Mouse (Mus musculus) embryonic facial prominence, embryonic 10.5 days (tissue): ENCODE measurements around the gene Lrrc38. TPM values are rescaled to one million over a fixed set of nuclear protein-coding genes. Genes with fewer than 3 reads are reported as not detected.

ENCODE experiments used
- DNase-seq: peaks from one replicate; pipeline ENCODE4 v3.0.0-alpha.2; 2017; ENCODE audit warnings: low spot score
- H3K27ac ChIP-seq: fragments of 300-500 bp; sonication (generic); replicated peaks from 2 replicates; pipeline ENCODE4 v1.5.1; 2016; ENCODE audit warnings: mild to moderate bottlenecking
- H3K27me3 ChIP-seq: fragments of 300-500 bp; sonication (generic); replicated peaks from 2 replicates; pipeline ENCODE4 v1.6.1; 2016; ENCODE audit warnings: low read depth, mild to moderate bottlenecking; ENCODE audit not compliant: poor library complexity, severe bottlenecking
- H3K36me3 ChIP-seq: fragments of 300-500 bp; sonication (generic); replicated peaks from 2 replicates; pipeline ENCODE4 v1.6.1; 2016; ENCODE audit warnings: mild to moderate bottlenecking, moderate library complexity
- H3K4me1 ChIP-seq: fragments of 300-500 bp; sonication (generic); 2 replicates; pipeline ENCODE4 v1.6.1; 2016
- H3K4me3 ChIP-seq: fragments of 300-500 bp; sonication (generic); 2 replicates; pipeline ENCODE4 v1.5.1; 2016; ENCODE audit warnings: mild to moderate bottlenecking, moderate library complexity
- H3K9me3 ChIP-seq: fragments of 300-500 bp; sonication (generic); 2 replicates; pipeline ENCODE4 v1.6.1; 2016; ENCODE audit warnings: mild to moderate bottlenecking
- WGBS: fragments of 180-500 bp; shearing (Covaris S2); methylation state at CpG from one replicate; pipeline ENCODE4 v1.1.7; 2016; 5-methylcytosine and 5-hydroxymethylcytosine counted together
- polyA plus RNA-seq: library from polyadenylated mRNA; unstranded; fragments of >200 nt; fragmentation: Nextera tagmentation; extraction: Ambion mirVana; gene quantifications from 2 replicates; pipeline ENCODE4 v1.2.1, GENCODE M21; 2016

Lrrc38 gene
- polyA plus RNA-seq, 1 experiment from 2014 or later = 0.10 TPM

DNA sequence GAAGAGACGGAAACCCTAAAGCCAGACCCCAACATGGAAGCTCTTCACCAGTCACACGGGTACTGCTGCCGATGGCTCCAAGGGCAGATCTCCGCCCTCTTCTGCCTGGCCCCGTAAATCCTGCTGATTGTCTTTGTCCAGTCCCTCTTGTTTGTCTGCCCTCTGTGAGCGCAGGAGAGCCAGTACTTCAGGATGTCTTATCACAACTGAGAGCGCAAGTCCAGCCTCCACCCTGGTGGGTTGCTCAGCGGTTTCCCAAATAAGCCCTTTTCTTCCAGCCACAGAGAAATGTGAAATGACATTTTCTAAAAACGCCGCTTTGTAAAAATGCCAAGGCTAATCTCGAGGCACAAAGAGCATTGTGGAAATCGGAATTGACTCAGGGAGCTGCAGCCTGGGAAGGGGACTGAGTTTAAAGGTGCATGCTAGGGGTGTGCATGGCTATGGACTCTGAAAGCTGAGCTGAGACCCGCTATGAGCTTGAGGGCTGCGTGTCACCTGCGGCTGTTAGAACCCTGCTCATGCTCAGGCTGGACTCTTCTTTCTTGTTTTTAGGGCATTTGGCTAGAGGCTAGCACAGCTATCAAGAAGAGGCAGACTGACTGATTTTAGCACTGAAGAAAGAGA lies 17.0 kb downstream of the Lrrc38 start:
- no peak for DNase-seq
- Histone ChIP-seq H3K27me3 (no peaks in the 10 kb centered on the region), H3K36me3 (no peaks in the 10 kb centered on the region), H3K9me3 (no peaks in the 10 kb centered on the region), H3K4me1 (no peaks in the 10 kb centered on the region), H3K4me3 (no peak overlapping the region), H3K27ac (no peak overlapping the region)
- 47% methylated on average over 15 of the region's 15 CpGs for WGBS

DNA sequence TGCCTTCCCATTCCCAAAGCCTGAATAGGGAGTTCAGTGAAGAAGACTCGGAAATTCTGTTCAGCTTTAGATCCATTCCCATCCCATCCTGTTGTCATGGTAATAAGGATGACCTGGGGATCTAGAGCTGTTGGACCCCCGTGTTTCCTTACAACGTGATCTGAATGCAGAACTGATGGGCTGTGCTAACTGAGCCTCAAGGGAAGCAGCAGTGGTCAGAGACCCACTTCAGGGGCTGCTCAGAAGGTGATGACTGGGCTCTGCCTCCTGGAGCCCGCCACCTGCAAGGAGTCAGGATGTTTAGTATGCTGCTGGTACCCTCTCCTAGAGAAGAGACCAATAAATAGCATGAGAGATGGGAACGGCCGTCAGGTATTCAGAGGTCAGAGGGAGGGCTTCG lies 29.9 kb downstream of the Lrrc38 start:
- Histone ChIP-seq H3K27ac (peak overlapping the region; percentile 54), H3K9me3 (no peaks in the 10 kb centered on the region), H3K4me3 (no peak overlapping the region), H3K27me3 (peaks cover 21% of the 10 kb centered on the region), H3K36me3 (no peaks in the 10 kb centered on the region), H3K4me1 (peaks cover 13% of the 10 kb centered on the region)
- WGBS = 33% methylated on average over 7 of the region's 7 CpGs
- DNase-seq = no peak

DNA sequence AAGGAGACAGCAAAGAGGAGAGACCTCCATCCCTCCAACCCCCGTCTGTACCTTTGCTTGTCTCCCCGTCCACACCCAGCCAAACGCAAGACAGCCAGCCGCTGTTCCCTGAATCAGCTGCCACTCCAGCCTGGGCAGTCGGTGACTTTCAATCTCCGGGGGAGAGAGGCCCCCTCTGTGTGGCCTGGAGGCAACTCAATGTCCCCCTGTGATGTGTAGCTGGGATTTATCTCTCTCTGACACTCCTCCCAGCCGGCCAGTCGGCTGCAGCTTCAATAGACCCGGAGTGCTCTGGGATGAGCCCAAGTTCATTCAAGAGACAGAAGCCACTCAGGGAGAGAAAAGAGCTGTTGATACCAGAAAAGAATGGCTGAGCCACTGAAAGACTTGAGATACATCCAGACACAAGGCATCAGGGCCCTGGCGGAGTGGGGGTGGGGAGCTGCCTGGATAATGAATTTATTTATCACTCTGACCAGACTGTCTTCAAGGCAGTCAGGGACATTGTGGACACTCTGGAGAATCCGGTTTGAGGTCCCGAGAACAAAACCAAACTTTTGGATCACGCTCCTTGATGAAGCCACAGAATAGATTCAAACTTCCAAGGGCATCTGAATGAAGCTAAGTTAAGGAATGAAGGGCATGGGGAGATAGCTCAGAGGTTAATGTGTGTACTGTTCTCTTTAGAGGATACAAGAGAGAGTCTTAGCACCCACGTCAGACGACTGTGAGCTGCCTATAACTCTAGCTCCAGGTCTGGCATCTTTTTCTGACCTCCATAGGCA lies 30.6 kb downstream of the Lrrc38 start:
- H3K9me3 ChIP-seq = no peaks in the 10 kb centered on the region
- H3K4me1 ChIP-seq = peaks cover 13% of the 10 kb centered on the region
- H3K36me3 ChIP-seq = no peaks in the 10 kb centered on the region
- no peak overlapping the region for H3K4me3 ChIP-seq
- peak; percentile 31 for DNase-seq
- peaks cover 21% of the 10 kb centered on the region for H3K27me3 ChIP-seq
- WGBS = 32% methylated on average over 15 of the region's 15 CpGs
- peak overlapping the region; percentile 54 for H3K27ac ChIP-seq

DNA sequence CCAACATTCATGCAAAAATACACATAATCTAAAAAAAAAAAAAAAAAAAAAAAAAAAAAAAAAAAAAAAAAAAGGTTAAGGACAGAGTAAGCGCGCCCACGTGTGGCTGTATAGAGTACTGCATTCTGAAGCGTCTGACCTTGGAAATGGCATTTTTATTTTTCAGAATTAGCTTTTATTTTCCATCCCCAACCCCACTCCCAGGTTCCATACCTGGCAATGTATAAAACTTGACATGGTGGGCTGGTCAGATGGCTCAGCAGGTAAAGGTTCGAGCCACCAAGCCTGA lies 31.1 kb downstream of the Lrrc38 start:
- Histone ChIP-seq H3K4me3 (no peak overlapping the region), H3K27me3 (peaks cover 21% of the 10 kb centered on the region), H3K9me3 (no peaks in the 10 kb centered on the region), H3K27ac (no peak overlapping the region), H3K36me3 (no peaks in the 10 kb centered on the region), H3K4me1 (peaks cover 13% of the 10 kb centered on the region)
- whole genome bisulfite sequencing = 0% methylated on average over 5 of the region's 5 CpGs
- peak; percentile 33 for DNase-seq

DNA sequence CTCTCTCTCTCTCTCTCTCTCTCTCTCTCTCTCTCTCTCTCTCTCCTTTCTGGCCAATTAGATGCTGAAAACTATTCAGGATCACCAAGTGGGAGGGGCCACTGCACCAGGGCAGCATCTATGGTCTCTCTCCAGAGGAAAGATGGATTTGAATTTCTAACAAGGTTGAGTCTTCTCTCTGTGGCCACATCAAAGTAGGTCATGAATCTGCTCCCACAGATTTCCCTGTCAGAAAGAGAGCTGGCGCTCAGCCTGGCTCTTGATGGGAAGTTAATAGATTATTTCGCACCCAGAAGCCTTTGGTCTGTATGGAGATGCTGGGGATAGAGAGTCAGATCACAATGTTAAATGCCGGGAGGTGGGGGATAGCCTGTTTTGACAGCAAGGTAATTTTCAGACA lies 32.6 kb downstream of the Lrrc38 start:
- 78% methylated on average over 3 of the region's 3 CpGs for WGBS
- Histone ChIP-seq H3K9me3 (no peaks in the 10 kb centered on the region), H3K4me3 (no peak overlapping the region), H3K27ac (no peak overlapping the region), H3K36me3 (no peaks in the 10 kb centered on the region), H3K27me3 (peaks cover 21% of the 10 kb centered on the region), H3K4me1 (peaks cover 13% of the 10 kb centered on the region)
- DNase-seq = no peak

DNA sequence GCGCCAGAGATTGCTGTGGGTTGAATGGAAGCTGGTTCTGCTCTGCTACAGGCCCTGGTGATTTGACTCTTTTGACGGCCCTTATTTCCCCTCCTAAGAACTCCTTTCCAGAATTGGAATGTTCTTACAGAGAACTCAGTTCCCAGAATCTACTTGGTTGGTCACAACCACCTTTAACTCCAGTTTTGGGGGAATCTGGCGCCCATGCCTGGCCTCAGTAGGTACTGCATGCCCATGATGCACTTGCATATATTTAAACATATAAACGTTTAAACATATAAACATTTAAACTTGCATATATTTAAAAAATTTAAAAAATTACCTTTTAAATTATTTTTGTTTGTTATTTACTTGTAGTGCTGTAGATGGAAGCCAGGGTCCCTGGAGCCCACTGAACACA lies 34.1 kb downstream of the Lrrc38 start:
- peaks cover 15% of the 10 kb centered on the region for H3K27me3 ChIP-seq
- no peak for DNase-seq

DNA sequence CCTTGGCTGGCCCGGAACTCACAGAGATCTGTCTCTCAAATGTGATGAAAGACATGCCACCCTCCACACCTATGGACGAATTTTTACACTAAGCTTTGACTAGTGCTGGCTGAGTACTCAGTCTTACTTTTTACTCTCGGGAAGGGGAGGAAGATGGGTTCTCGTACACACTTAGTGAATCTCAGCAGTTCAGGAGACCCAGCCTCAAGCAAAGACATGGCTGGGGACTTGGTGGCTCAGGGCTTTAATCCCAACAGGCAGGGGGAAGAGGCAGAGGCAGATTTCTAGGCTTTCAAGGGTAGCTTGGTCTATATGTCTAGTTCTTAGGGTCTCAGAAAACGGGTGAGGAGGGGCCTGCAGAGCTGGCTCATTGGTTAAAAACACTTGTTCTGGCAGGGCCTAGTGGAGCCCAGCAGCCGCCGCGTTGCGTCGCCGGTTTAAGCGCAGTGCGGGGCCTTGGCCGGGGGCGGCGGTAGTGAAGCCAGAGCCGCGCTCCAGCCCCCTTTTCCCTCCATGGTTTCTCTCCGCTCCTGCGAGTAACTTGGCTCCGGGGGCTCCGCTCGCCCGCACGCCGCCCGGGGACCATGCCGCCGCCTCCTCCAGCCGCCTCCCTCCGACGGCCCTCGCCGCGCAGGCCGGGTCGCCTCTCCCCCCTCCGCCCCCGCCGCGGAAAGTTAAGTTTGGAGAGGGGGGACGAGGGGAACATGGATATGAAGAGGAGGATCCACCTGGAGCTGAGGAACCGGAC lies 39.6 kb downstream of the Lrrc38 start:
- 8% methylated on average over 43 of the region's 43 CpGs for WGBS
- peak; percentile 86 for DNase-seq
- Histone ChIP-seq H3K36me3 (no peaks in the 10 kb centered on the region), H3K27ac (peak overlapping the region; percentile 72; the same call in 1 of the 2 replicates), H3K9me3 (peaks cover 3% of the 10 kb centered on the region; the same call in 1 of the 2 replicates), H3K4me3 (peak overlapping the region; percentile 52), H3K27me3 (peaks cover 5% of the 10 kb centered on the region; the same call in 1 of the 2 replicates), H3K4me1 (no peaks in the 10 kb centered on the region)

More for the DNA sequence above, 34.1 kb downstream of the Lrrc38 start:
- no peaks in the 10 kb centered on the region for H3K36me3 ChIP-seq
- H3K9me3 ChIP-seq = no peaks in the 10 kb centered on the region
- 43% methylated on average over 4 of the region's 4 CpGs for WGBS
- H3K27ac ChIP-seq = no peak overlapping the region
- H3K4me1 ChIP-seq = peaks cover 13% of the 10 kb centered on the region
- no peak overlapping the region for H3K4me3 ChIP-seq

DNA sequence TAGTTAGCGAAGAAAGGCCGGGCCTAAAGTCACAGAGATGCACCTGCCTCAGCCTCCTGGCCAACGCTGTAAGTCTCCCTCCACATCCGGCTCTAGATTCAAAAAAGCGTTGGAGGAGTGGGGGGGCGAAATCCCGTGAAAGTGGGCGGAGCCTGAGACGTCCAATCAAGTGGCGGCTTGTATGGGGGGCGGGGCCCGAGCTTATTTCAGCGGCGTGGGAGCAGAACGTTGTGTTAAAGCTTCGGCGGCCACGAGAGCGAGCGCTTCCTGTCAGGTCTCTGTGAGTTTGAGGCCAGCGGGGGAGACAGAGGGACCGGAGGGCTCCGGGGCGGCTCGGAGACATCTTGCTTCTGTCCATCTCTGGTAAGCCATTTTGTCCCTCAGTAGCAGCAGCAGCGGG lies 44.6 kb downstream of the Lrrc38 start, which contains the start of gene Pramel1:
Gene Pramel1 (plus strand): TSS at position 248 of the 400 bp plus-strand sequence.
- Histone ChIP-seq H3K4me1 (no peaks in the 10 kb centered on the region), H3K36me3 (no peaks in the 10 kb centered on the region), H3K27me3 (peaks cover 5% of the 10 kb centered on the region; the same call in 1 of the 2 replicates), H3K27ac (no peak within 1 kb of the TSS), H3K4me3 (no peak within 1 kb of the TSS), H3K9me3 (peaks cover 4% of the 10 kb centered on the region; the same call in 1 of the 2 replicates)
- no peak for DNase-seq
- 79% methylated on average over 26 of the region's 26 CpGs for WGBS

DNA sequence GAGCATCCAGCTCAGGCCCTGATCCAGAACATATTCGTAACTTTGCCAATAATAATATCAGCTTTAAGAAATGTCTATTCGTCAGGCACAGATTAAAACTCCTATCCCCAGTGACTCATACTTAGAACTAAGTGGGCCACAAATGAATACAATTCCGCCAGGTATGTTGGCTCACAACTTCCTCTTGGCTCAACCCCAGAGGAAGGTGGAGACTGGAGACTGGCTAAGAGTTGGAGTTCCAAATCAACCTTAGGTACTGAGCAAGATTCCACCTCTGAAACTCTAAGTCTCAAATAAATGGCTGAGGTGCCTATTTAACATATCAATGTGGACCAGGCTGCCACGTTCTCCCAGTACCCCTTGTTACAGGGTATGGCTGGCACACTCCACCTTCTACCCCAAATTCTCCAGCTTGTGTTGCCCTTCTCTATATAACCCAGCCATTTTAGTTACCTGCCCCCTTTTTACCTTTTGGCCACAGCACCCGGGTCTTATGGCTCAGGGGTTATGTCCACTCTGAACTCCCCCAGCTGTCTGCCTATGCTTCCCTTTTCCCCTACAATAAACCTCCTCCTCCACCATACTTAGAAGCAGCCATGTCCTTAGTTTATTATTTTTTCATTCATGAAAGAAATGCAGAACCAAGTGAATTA lies 62.1 kb downstream of the Lrrc38 start:
- H3K4me3 ChIP-seq = peak overlapping the region; percentile 65
- H3K27ac ChIP-seq = peak overlapping the region; percentile 87; the same call in 1 of the 2 replicates
- H3K4me1 ChIP-seq = peaks cover 4% of the 10 kb centered on the region; the same call in 1 of the 2 replicates
- peaks cover 27% of the 10 kb centered on the region for H3K36me3 ChIP-seq
- 76% methylated on average over 5 of the region's 5 CpGs for WGBS
- H3K9me3 ChIP-seq = 0 out of 2 replicates have a peak, but pooled peaks cover 6% of the 10 kb centered on the region
- DNase-seq = no peak
- H3K27me3 ChIP-seq = no peaks in the 10 kb centered on the region

DNA sequence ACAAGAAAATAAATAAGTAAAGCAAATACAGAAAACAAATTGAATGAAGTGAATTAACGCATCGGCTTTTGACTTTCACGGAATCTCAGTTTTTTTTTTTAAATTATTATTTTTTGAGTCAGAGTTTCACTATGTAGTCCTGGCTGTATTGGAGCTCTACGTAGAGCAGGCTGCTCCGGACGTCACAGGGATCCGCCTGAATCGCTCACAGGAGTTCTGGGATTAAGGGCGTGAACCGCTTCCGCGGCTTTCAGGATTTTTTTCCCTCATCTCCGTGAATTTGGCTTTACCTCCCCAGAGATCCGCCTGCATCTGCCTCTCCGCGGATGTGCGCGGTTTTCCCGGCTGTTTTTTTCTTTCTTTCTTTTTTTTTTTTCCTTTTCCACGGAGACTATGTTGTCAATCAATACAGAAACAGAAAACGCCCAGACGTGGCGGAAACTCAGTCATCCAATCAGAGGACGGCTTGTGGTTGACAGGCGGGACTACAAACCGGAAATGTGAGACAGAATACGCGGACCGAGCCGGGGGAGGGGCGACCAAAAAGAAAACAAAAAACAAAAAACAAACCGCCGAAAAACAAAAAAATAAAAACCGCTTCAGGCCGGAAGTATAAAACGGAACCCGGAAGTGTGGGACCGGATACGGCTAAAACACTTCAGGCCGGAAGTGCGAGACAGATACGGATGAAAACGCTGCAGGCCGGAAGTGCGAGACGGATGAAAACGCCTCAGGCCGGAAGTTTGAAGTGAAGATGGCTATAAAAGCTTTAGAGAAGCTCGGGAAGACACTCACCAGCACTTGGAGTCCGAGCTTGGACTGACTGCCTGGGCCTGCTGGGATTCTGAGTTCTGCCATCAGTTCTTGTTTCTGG lies 62.9 kb downstream of the Lrrc38 start, which contains the start of gene Pramef8:
Gene Pramef8 (plus strand): TSS at position 208 of the 874 bp plus-strand sequence.
- no peaks in the 10 kb centered on the region for H3K27me3 ChIP-seq
- H3K4me1 ChIP-seq = peaks cover 4% of the 10 kb centered on the region; the same call in 1 of the 2 replicates
- H3K27ac ChIP-seq = peak within 1 kb of the TSS; percentile 87
- WGBS = under 1% methylated on average over 50 of the region's 50 CpGs
- H3K4me3 ChIP-seq = peak within 1 kb of the TSS; percentile 65
- H3K9me3 ChIP-seq = 0 out of 2 replicates have a peak, but pooled peaks cover 6% of the 10 kb centered on the region
- peaks cover 34% of the 10 kb centered on the region for H3K36me3 ChIP-seq
- peak; percentile 89 for DNase-seq

DNA sequence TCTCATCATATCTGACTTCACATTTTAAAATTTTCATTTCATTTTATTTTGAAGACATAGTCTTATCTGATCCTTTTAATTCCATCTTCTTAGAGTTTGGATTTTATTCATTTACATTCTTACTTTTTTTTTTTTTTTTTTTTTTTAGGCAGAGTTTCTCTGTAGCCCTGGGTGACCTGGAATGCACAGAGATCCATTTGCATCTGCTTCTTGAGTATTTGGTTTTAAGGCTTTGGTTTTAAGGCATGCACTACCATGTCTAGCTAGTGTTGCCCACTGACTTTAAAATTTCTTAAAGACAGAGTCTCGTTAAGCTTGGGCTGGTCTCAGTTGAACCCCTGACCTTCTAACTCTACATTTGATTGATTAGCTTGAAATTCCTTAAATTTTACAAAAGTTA lies 64.1 kb downstream of the Lrrc38 start:
- H3K4me3 ChIP-seq = no peak overlapping the region
- no peak for DNase-seq
- H3K27ac ChIP-seq = no peak overlapping the region
- H3K27me3 ChIP-seq = no peaks in the 10 kb centered on the region
- H3K9me3 ChIP-seq = 0 out of 2 replicates have a peak, but pooled peaks cover 6% of the 10 kb centered on the region
- WGBS = 95% methylated on average over 1 of the region's 1 CpGs
- peaks cover 46% of the 10 kb centered on the region for H3K36me3 ChIP-seq
- H3K4me1 ChIP-seq = peaks cover 4% of the 10 kb centered on the region; the same call in 1 of the 2 replicates
